Mouse (Mus musculus) embryonic facial prominence, embryonic 14.5 days (tissue): ENCODE results near the gene Nsun2. TPM values are rescaled to one million over a fixed set of nuclear protein-coding genes. Genes with fewer than 3 reads are reported as not detected.
"Not testable (repeated sequence)": the region's sequence is repeated elsewhere in the genome, so short reads cannot be mapped to it uniquely, and the experiment has no call there.

ENCODE experiments used
- ATAC-seq: fragments of 200-750 bp; cut with Nextera tagmentation; 2 replicates; pipeline ENCODE4 v1.8.0; 2017; ENCODE audit warnings: low read depth, moderate number of reproducible peaks, moderate TSS enrichment
- DNase-seq: peaks from one replicate; pipeline ENCODE4 v3.0.0-alpha.2; 2015; ENCODE audit warnings: low spot score
- H3K27ac ChIP-seq: fragments of 300-500 bp; sonication (generic); replicated peaks from 2 replicates; pipeline ENCODE4 v1.5.1; 2014; ENCODE audit warnings: low read depth, mild to moderate bottlenecking, low read length, moderate library complexity
- H3K27me3 ChIP-seq: fragments of 300-500 bp; sonication (generic); replicated peaks from 2 replicates; pipeline ENCODE4 v1.6.1; 2014; ENCODE audit warnings: low read length; ENCODE audit not compliant: control insufficient read depth, insufficient read depth
- H3K36me3 ChIP-seq: fragments of 300-500 bp; sonication (generic); 2 replicates; pipeline ENCODE4 v1.6.1; 2014; ENCODE audit warnings: low read length, mixed read lengths; ENCODE audit not compliant: control insufficient read depth, insufficient read depth
- H3K4me1 ChIP-seq: fragments of 300-500 bp; sonication (generic); 2 replicates; pipeline ENCODE4 v1.6.1; 2014; ENCODE audit warnings: antibody characterized with exemption, low read length; ENCODE audit not compliant: control insufficient read depth, insufficient read depth
- H3K4me2 ChIP-seq: fragments of 300-500 bp; sonication (generic); 2 replicates; pipeline ENCODE4 v1.6.1; 2014; ENCODE audit warnings: low read depth, mild to moderate bottlenecking, low read length, moderate library complexity, mixed read lengths
- H3K4me3 ChIP-seq: fragments of 300-500 bp; sonication (generic); 2 replicates; pipeline ENCODE4 v1.5.1; 2014; ENCODE audit warnings: low read depth, mild to moderate bottlenecking, low read length
- H3K9ac ChIP-seq: fragments of 300-500 bp; sonication (generic); 2 replicates; pipeline ENCODE4 v1.6.1; 2014; ENCODE audit warnings: low read depth, mild to moderate bottlenecking, low read length, moderate library complexity, mixed read lengths
- H3K9me3 ChIP-seq: fragments of 300-500 bp; sonication (generic); 2 replicates; pipeline ENCODE4 v1.6.1; 2016; ENCODE audit warnings: low read length; ENCODE audit not compliant: control insufficient read depth
- WGBS: fragments of 180-500 bp; shearing (Covaris S2); extraction: QIAGEN DNeasy Blood & Tissue Kit; methylation state at CpG from one replicate; pipeline ENCODE4 v1.1.7; 2014; 5-methylcytosine and 5-hydroxymethylcytosine counted together
- polyA plus RNA-seq: library from polyadenylated mRNA; unstranded; fragments of >200 nt; fragmentation: Nextera tagmentation; extraction: Ambion mirVana; gene quantifications from 2 replicates; pipeline ENCODE4 v1.2.1, GENCODE M21; 2014

Nsun2 gene
- polyA plus RNA-seq, 1 experiment from 2014 or later = 112 TPM

DNA sequence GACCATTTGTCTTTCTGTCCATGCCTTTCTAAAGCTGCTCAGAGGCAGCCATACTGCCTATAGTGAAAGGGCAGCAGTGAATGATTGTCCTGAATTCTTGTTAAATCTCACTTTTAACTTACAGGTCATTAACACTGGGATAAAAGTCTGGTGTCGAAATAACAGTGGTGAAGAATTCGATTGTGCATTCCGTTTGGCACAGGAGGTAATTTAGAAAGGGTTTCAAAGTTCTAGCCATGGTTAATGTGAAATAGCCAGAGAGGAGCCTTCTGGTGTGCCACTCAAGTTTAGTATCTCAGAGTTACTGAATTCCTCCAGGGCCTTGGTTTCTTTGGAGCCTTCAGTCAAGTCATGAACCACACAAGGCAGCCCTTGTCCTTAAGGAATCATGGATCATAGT lies 97.6 kb downstream of the Nsun2 start:
- Histone ChIP-seq H3K36me3 (peaks cover 98% of the 10 kb centered on the region), H3K9me3 (no peaks in the 10 kb centered on the region), H3K27ac (no peak overlapping the region), H3K4me1 (no peaks in the 10 kb centered on the region), H3K9ac (no peak overlapping the region), H3K4me3 (no peak overlapping the region), H3K27me3 (no peaks in the 10 kb centered on the region), H3K4me2 (no peak overlapping the region)
- WGBS = 95% methylated on average over 3 of the region's 3 CpGs
- DNase-seq = no peak
- no peak for ATAC-seq

DNA sequence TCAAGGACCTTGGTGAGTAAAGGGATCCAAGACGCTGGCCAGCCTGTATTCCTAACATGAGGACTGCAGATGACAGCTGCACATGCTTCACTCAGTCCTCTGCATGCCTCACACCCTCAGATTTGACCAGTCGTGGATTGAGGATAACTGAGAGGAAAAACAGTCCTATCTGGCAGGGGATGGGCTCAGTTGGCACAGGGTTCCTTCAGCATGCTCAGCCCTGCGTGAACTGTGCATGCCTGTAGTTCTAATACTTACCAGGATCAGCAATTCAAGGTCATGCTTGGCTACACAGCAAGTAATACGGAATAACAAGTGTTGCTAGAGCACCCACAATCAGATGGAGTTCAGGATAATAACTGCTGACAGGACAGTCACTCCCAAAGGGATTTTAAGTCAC lies 98.1 kb downstream of the Nsun2 start:
- Histone ChIP-seq H3K4me2 (no peak overlapping the region), H3K27me3 (no peaks in the 10 kb centered on the region), H3K9me3 (no peaks in the 10 kb centered on the region), H3K27ac (no peak overlapping the region), H3K4me1 (no peaks in the 10 kb centered on the region), H3K4me3 (no peak overlapping the region), H3K9ac (no peak overlapping the region), H3K36me3 (peaks cover 96% of the 10 kb centered on the region)
- 85% methylated on average over 4 of the region's 4 CpGs for WGBS
- DNase-seq (no peak), ATAC-seq (no peak)

DNA sequence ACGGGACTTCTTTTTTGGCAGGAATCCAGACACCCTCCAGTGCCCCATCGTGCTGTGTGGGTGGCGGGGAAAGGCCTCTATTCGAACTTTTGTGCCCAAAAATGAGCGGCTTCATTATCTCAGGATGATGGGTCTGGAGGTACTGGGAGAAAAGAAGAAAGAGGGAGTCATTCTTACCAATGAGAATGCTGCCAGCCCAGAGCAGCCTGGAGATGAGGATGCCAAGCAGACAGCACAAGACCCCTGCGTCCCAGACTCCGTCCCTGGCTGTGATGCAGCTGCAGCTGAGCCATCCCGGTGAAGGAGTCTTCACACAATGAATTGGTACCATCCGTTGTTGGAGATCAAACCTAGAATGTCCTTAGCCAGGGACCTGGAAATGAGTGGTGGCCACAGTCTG lies 100.0 kb downstream of the Nsun2 start:
- H3K36me3 ChIP-seq = peaks cover 96% of the 10 kb centered on the region

DNA sequence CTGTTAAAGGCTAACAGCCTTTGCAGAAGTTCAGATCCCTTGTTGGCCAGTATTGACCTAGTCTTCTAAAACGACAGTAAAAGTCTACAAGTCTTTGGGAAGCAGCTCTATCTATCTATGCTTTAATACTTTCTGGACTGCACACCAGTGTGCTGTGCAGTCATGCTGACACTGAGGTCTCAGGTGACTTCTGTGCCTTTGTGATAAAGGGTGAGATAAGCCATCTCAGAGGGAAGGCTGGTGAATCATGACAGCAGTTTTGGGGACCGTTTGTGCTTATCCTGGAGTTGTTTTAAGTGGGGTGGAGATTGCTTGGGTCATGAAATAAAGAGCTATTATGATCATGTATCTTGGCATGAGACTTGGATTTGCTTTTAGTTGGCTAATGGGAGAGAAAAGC lies 100.4 kb downstream of the Nsun2 start:
- no peak overlapping the region for H3K27ac ChIP-seq
- no peak overlapping the region for H3K4me3 ChIP-seq
- 90% methylated on average over 2 of the region's 2 CpGs for WGBS
- H3K4me1 ChIP-seq = no peaks in the 10 kb centered on the region
- H3K9me3 ChIP-seq = no peaks in the 10 kb centered on the region
- ATAC-seq (no peak), DNase-seq (no peak)
- no peak overlapping the region for H3K9ac ChIP-seq
- H3K4me2 ChIP-seq = no peak overlapping the region
- H3K36me3 ChIP-seq = peaks cover 94% of the 10 kb centered on the region
- no peaks in the 10 kb centered on the region for H3K27me3 ChIP-seq

More for the DNA sequence above, 100.0 kb downstream of the Nsun2 start:
- DNase-seq = no peak
- ATAC-seq = no peak
- H3K4me2 ChIP-seq = no peak overlapping the region
- WGBS = 90% methylated on average over 9 of the region's 9 CpGs
- no peaks in the 10 kb centered on the region for H3K9me3 ChIP-seq
- H3K9ac ChIP-seq = no peak overlapping the region
- no peak overlapping the region for H3K27ac ChIP-seq
- H3K4me1 ChIP-seq = no peaks in the 10 kb centered on the region
- no peak overlapping the region for H3K4me3 ChIP-seq
- H3K27me3 ChIP-seq = no peaks in the 10 kb centered on the region

DNA sequence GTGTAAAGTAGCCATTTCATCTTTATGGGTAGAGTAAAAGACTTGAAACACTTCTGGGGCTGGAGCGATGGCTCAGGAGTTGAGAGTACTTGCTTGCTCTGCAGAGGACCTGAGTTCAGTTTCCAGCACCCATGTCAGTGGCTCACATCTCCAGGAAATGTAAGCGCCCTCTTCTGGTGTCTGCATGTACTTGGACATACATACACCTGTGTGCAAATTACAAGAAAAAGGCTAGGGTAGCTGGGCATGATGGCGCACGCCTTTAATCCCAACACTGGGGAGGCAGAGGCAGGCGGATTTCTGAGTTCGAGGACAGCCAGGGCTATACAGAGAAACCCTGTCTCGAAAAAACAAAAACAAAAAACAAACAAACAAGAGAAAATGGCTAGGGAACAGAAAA lies 102.3 kb downstream of the Nsun2 start:
- H3K27ac ChIP-seq, ATAC-seq, DNase-seq, H3K4me1 ChIP-seq, H3K9me3 ChIP-seq, H3K4me2 ChIP-seq, H3K9ac ChIP-seq, H3K4me3 ChIP-seq, H3K27me3 ChIP-seq: not testable (repeated sequence)
- peaks cover 91% of the 10 kb centered on the region for H3K36me3 ChIP-seq
- 97% methylated on average over 7 of the region's 7 CpGs for WGBS

DNA sequence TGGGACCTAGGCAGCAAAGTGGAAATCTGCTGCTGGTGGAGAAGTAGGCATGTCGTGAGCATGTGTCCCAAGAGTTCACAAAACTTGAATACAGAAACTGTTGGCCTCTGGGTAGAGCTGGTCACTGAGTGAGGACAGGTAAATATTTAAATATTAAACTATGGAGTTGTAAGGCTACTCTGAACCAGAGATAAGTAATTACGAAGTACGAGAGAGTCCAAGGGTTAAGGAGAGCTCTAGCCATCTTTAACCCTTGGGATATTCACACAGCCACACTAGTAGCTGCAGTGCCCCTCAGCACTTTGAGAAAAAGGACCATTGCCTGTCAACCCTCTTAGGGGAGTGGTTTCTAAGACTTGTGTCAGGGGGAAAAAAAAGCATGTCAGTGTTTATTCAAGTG lies 102.8 kb downstream of the Nsun2 start:
- Histone ChIP-seq H3K27ac (no peak overlapping the region), H3K27me3 (no peaks in the 10 kb centered on the region), H3K4me2 (no peak overlapping the region), H3K9ac (no peak overlapping the region), H3K9me3 (no peaks in the 10 kb centered on the region), H3K36me3 (peaks cover 86% of the 10 kb centered on the region), H3K4me1 (no peaks in the 10 kb centered on the region), H3K4me3 (no peak overlapping the region)
- DNase-seq (no peak), ATAC-seq (no peak)
- WGBS = 88% methylated on average over 3 of the region's 3 CpGs

DNA sequence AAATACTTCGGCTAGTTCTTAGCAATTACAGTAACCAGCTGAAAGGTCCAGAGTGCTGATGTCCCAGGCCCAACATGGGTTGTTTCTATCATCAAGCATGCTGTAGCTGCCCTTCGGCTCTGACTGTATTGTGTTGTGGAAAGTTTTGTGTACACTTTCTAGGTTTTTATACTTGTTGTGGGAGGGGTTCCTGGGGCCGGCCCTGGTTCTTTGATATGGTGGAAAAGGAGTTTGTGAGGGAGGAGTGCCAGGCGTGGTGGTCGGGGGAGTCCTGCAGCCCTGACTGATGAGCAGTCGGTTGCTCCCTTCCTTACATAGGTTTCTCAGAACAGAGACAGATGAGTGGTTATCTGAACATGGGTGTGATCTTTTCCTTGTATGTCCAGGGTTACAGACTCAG lies 103.3 kb downstream of the Nsun2 start:
- 81% methylated on average over 6 of the region's 6 CpGs for WGBS
- H3K27me3 ChIP-seq = no peaks in the 10 kb centered on the region
- DNase-seq (no peak), ATAC-seq (no peak)
- no peak overlapping the region for H3K9ac ChIP-seq
- H3K9me3 ChIP-seq = no peaks in the 10 kb centered on the region
- H3K27ac ChIP-seq = no peak overlapping the region
- no peak overlapping the region for H3K4me3 ChIP-seq
- no peak overlapping the region for H3K4me2 ChIP-seq
- no peaks in the 10 kb centered on the region for H3K4me1 ChIP-seq
- peaks cover 81% of the 10 kb centered on the region for H3K36me3 ChIP-seq

DNA sequence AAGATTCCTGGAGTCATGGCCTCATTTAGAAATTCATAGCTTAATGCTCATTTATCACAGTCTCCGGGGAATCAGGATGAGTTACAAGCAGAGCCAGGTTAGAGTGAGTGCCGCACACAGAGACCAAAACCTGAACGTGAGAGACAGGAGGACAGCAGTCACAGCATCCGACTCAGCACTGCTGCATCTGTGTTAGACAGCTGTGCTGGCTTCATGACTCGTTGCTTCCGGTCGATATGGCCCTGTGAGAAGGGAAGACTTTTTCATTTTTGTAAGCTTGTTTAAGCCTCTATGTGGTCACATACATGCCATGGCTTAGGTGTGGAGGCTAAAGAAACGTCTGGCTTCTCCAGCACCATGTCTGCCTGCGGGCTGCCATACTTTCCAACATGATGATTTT lies 104.1 kb downstream of the Nsun2 start:
- ATAC-seq (no peak), DNase-seq (no peak)
- H3K27me3 ChIP-seq = no peaks in the 10 kb centered on the region
- H3K9ac ChIP-seq = no peak overlapping the region
- H3K27ac ChIP-seq = no peak overlapping the region
- H3K4me1 ChIP-seq = no peaks in the 10 kb centered on the region
- no peak overlapping the region for H3K4me2 ChIP-seq
- H3K36me3 ChIP-seq = peaks cover 73% of the 10 kb centered on the region
- no peaks in the 10 kb centered on the region for H3K9me3 ChIP-seq
- no peak overlapping the region for H3K4me3 ChIP-seq
- WGBS = 88% methylated on average over 9 of the region's 9 CpGs

DNA sequence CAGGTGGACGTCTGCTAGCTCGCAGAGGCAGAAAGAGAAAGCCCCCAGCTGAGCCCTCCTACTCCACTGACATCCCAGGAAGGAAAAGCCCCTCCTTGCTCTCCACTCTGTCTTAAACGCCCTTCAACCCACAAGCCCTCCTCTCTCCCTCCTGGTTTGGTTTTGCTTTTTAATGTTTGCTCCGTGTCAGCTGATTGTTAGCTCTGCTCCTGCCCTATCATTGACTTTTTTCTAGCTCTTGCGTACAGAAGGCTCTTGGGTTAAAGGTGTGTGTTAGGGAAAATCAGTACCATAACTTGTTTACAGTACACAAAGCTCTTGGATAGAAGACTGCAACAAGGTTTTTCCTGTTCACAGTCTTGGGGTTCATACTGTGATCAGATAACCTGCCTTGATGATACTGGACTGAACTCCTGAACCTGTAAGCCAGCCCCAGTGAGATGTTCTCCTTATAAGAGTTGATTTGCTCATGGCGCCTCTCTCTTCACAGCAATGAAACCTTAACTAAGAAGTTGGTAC lies 104.6 kb downstream of the Nsun2 start:
- Histone ChIP-seq H3K27me3 (no peaks in the 10 kb centered on the region), H3K4me1 (no peaks in the 10 kb centered on the region), H3K9me3 (no peaks in the 10 kb centered on the region), H3K4me3 (no peak overlapping the region), H3K9ac (no peak overlapping the region), H3K4me2 (no peak overlapping the region), H3K27ac (no peak overlapping the region), H3K36me3 (peaks cover 70% of the 10 kb centered on the region)
- DNase-seq (no peak), ATAC-seq (no peak)
- 82% methylated on average over 6 of the region's 6 CpGs for WGBS
